Mouse (Mus musculus) CH12.LX (cell line): ENCODE data around the gene Spata33.

ENCODE experiments used
- BHLHE40 ChIP-seq: IDR thresholded peaks from 2 replicates; pipeline ENCODE4 v1.6.1; 2011; ENCODE audit warnings: mild to moderate bottlenecking, low read depth, low read length, improper control_type of control experiment
- EP300 ChIP-seq: IDR thresholded peaks from 2 replicates; pipeline ENCODE4 v1.6.1; 2011; ENCODE audit warnings: low read length, improper control_type of control experiment
- NRF1 ChIP-seq: IDR thresholded peaks from 2 replicates; pipeline ENCODE4 v1.6.1; 2014; ENCODE audit warnings: low read depth, mild to moderate bottlenecking, inconsistent platforms, low read length, improper control_type of control experiment, moderate library complexity
- POLR2A ChIP-seq: IDR thresholded peaks from 2 replicates; pipeline ENCODE4 v1.6.1; 2011; ENCODE audit warnings: low read depth, mild to moderate bottlenecking, improper control_type of control experiment, low read length
- POLR2AphosphoS2 ChIP-seq: IDR thresholded peaks from 2 replicates; pipeline ENCODE4 v1.6.1; 2011; ENCODE audit warnings: low read depth, low read length, improper control_type of control experiment

DNA sequence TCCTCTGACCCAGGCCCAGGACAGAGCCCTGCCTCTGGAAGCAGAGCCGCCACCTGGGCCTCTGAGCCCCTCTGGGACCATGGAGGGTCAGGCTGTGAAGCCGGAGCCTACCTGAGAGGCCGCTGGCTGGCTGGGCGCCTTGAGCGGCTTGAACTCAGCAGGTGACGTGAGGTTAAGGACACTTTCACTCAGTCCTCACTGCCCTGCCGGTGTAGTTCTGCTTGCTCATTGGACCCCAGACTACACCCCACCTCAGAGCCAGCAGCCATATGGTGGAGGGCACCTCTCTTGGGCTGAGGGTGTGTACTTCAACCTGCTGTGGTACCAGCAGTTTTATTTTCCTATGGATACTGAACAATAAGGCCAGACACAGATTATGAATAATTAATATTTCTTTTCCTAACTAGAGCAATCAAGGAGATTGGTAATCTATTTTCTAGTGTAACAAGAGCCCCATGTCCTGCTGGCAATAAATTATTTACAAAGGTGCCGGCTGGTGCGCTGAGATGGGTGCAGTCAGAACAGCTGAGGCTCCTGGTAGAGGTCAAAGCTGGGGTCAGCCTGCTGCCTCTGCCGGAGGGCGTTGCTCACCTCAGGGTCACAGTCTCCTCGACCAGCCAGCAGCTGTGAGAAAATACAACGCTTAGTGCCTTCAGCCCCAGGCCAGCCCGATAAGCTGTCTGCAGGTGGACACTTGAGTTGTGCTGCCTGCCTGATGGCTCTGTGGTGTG is 55.5 kb downstream of the Spata33 start:
- TF ChIP-seq BHLHE40 = no peak
- TF ChIP-seq EP300 = no peak
- TF ChIP-seq POLR2A = no peak
- no peak for TF ChIP-seq NRF1
- no peak for TF ChIP-seq POLR2AphosphoS2
